Mouse (Mus musculus): ENCODE results near the gene Plvap.

The Plvap gene

GRCm38 (mm10) chr8:71464513-71465500 is 46.7 kb downstream of the Plvap start, which contains the start of gene Mrpl34:
Gene Mrpl34 (plus strand): TSS chr8:71464959.
- peak; percentile 100 for DNase-seq

- peak; percentile 98 for DNase-seq
These were observed 48.1 kb downstream of the Plvap start, which contains the start of gene Abhd8 for GRCm38 (mm10) chr8:71463188-71464033. Gene Abhd8 (minus strand): TSS chr8:71463655.

GRCm38 (mm10) chr8:71462786-71463185 is 48.8 kb downstream of the Plvap start:
- peak; percentile 61 for DNase-seq

- DNase-seq: no peak
These were observed 49.4 kb downstream of the Plvap start for GRCm38 (mm10) chr8:71462191-71462590.

GRCm38 (mm10) chr8:71461152-71461840 is 50.3 kb downstream of the Plvap start:
- no peak for DNase-seq

- DNase-seq: no peak
These were observed 50.8 kb downstream of the Plvap start for GRCm38 (mm10) chr8:71460716-71461115.

GRCm38 (mm10) chr8:71457659-71458270 is 53.8 kb downstream of the Plvap start:
- no peak for DNase-seq

- DNase-seq: peak; percentile 26
These were observed 54.6 kb downstream of the Plvap start for GRCm38 (mm10) chr8:71456906-71457305.

GRCm38 (mm10) chr8:71454668-71455067 is 56.9 kb downstream of the Plvap start:
- DNase-seq: no peak

GRCm38 (mm10) chr8:71452669-71453068 is 58.9 kb downstream of the Plvap start:
- DNase-seq: no peak

GRCm38 (mm10) chr8:71451777-71452176 is 59.8 kb downstream of the Plvap start:
- no peak for DNase-seq

GRCm38 (mm10) chr8:71451337-71451736 is 60.2 kb downstream of the Plvap start:
- no peak for DNase-seq

Measured in lung, postnatal 36 days (tissue).